Mouse (Mus musculus): ENCODE measurements around the gene Chadl. TPM values are rescaled to one million over a fixed set of nuclear protein-coding genes. Genes with fewer than 3 reads are reported as not detected.
"Not testable (repeated sequence)": the region's sequence is repeated elsewhere in the genome, so short reads cannot be mapped to it uniquely, and the experiment has no call there.

Chadl gene
- 1.5 and 1.7 TPM in 2 replicates for polyA plus RNA-seq (2016; fragmentation: Nextera tagmentation; extraction: Ambion mirVana)

- no peaks in the 10 kb centered on the region for H3K9me3 ChIP-seq
- H3K4me1 ChIP-seq: peaks cover 27% of the 10 kb centered on the region
- WGBS: 53% methylated on average over 7 of the region's 7 CpGs
- H3K36me3 ChIP-seq (replicated peaks): peaks cover 5% of the 10 kb centered on the region
- peaks cover 53% of the 10 kb centered on the region for H3K27me3 ChIP-seq (replicated peaks; ENCODE audit: low read depth, poor library complexity, severe bottlenecking)
- no peak within 1 kb of the TSS for H3K27ac ChIP-seq (replicated peaks)
- no peak for DNase-seq (ENCODE audit: low spot score)
- H3K4me3 ChIP-seq: 0 out of 2 replicates have a peak within 1 kb of the TSS, but pooled peaks have one; percentile 17
Measured at GRCm38 (mm10) chr15:81697175-81697574, at the start of gene Chadl. Chadl (minus strand) TSS chr15:81697287.

GRCm38 (mm10) chr15:81745601-81746114 is 48.6 kb upstream of the Chadl start:
- H3K27me3 ChIP-seq (replicated peaks; ENCODE audit: low read depth, poor library complexity, severe bottlenecking): no peaks in the 10 kb centered on the region
- DNase-seq (ENCODE audit: low spot score): peak; percentile 86
- peak overlapping the region; percentile 86 for H3K4me3 ChIP-seq
- H3K36me3 ChIP-seq (replicated peaks): peaks cover 14% of the 10 kb centered on the region
- H3K9me3 ChIP-seq: no peaks in the 10 kb centered on the region
- peaks cover 29% of the 10 kb centered on the region for H3K4me1 ChIP-seq
- peak overlapping the region; percentile 97 for H3K27ac ChIP-seq (replicated peaks)
- WGBS: 0% methylated on average over 33 of the region's 33 CpGs

GRCm38 (mm10) chr15:81744992-81745600 is 48.0 kb upstream of the Chadl start, which contains the start of the genes Zc3h7b and Rangap1:
Zc3h7b (plus strand) TSS chr15:81745057.
Rangap1 (minus strand) TSS chr15:81745530.
- H3K4me1 ChIP-seq: peaks cover 24% of the 10 kb centered on the region
- H3K9me3 ChIP-seq: no peaks in the 10 kb centered on the region
- peak within 1 kb of the TSS; percentile 86 for H3K4me3 ChIP-seq
- peak; percentile 86 for DNase-seq (ENCODE audit: low spot score)
- no peaks in the 10 kb centered on the region for H3K27me3 ChIP-seq (replicated peaks; ENCODE audit: low read depth, poor library complexity, severe bottlenecking)
- H3K27ac ChIP-seq (replicated peaks): peak within 1 kb of the TSS; percentile 97
- peaks cover 14% of the 10 kb centered on the region for H3K36me3 ChIP-seq (replicated peaks)
- WGBS: under 1% methylated on average over 65 of the region's 65 CpGs

GRCm38 (mm10) chr15:81742368-81742767 is 45.3 kb upstream of the Chadl start:
- not testable (repeated sequence) for H3K27ac ChIP-seq (replicated peaks); DNase-seq (ENCODE audit: low spot score); H3K36me3 ChIP-seq (replicated peaks); H3K27me3 ChIP-seq (replicated peaks; ENCODE audit: low read depth, poor library complexity, severe bottlenecking); H3K4me3 ChIP-seq; H3K9me3 ChIP-seq
- H3K4me1 ChIP-seq: peaks cover 16% of the 10 kb centered on the region
- 40% methylated on average over 2 of the region's 2 CpGs for WGBS

GRCm38 (mm10) chr15:81739924-81740323 is 42.8 kb upstream of the Chadl start:
- H3K36me3 ChIP-seq (replicated peaks): no peaks in the 10 kb centered on the region
- no peak overlapping the region for H3K4me3 ChIP-seq
- 11% methylated on average over 2 of the region's 2 CpGs for WGBS
- peaks cover 5% of the 10 kb centered on the region for H3K4me1 ChIP-seq
- DNase-seq (ENCODE audit: low spot score): no peak
- no peak overlapping the region for H3K27ac ChIP-seq (replicated peaks)
- H3K9me3 ChIP-seq: no peaks in the 10 kb centered on the region
- H3K27me3 ChIP-seq (replicated peaks; ENCODE audit: low read depth, poor library complexity, severe bottlenecking): no peaks in the 10 kb centered on the region

- 82% methylated on average over 3 of the region's 3 CpGs for WGBS
- Histone ChIP-seq H3K27me3 (replicated peaks; ENCODE audit: low read depth, poor library complexity, severe bottlenecking) (no peaks in the 10 kb centered on the region), H3K36me3 (replicated peaks) (no peaks in the 10 kb centered on the region), H3K4me1 (peaks cover 2% of the 10 kb centered on the region), H3K9me3 (no peaks in the 10 kb centered on the region), H3K4me3 (no peak overlapping the region), H3K27ac (replicated peaks) (no peak overlapping the region)
- DNase-seq (ENCODE audit: low spot score): no peak
Measured at GRCm38 (mm10) chr15:81739296-81739695, 42.2 kb upstream of the Chadl start.

GRCm38 (mm10) chr15:81735075-81735474 is 38.0 kb upstream of the Chadl start:
- DNase-seq (ENCODE audit: low spot score): no peak
- WGBS: 59% methylated on average over 3 of the region's 3 CpGs
- Histone ChIP-seq H3K27ac (replicated peaks) (no peak overlapping the region), H3K9me3 (no peaks in the 10 kb centered on the region), H3K36me3 (replicated peaks) (no peaks in the 10 kb centered on the region), H3K4me3 (no peak overlapping the region), H3K4me1 (no peaks in the 10 kb centered on the region), H3K27me3 (replicated peaks; ENCODE audit: low read depth, poor library complexity, severe bottlenecking) (no peaks in the 10 kb centered on the region)

GRCm38 (mm10) chr15:81729792-81730635 is 32.9 kb upstream of the Chadl start:
- H3K36me3 ChIP-seq (replicated peaks): peaks cover 22% of the 10 kb centered on the region
- peak overlapping the region; percentile 100 for H3K4me3 ChIP-seq
- peak; percentile 99 for DNase-seq (ENCODE audit: low spot score)
- 6% methylated on average over 41 of the region's 41 CpGs for WGBS
- H3K27ac ChIP-seq (replicated peaks): peak overlapping the region; percentile 95
- H3K27me3 ChIP-seq (replicated peaks; ENCODE audit: low read depth, poor library complexity, severe bottlenecking): no peaks in the 10 kb centered on the region
- H3K9me3 ChIP-seq: no peaks in the 10 kb centered on the region
- H3K4me1 ChIP-seq: peaks cover 19% of the 10 kb centered on the region

GRCm38 (mm10) chr15:81729241-81729791 is 32.2 kb upstream of the Chadl start:
- under 1% methylated on average over 49 of the region's 49 CpGs for WGBS
- H3K36me3 ChIP-seq (replicated peaks): peaks cover 29% of the 10 kb centered on the region
- no peaks in the 10 kb centered on the region for H3K27me3 ChIP-seq (replicated peaks; ENCODE audit: low read depth, poor library complexity, severe bottlenecking)
- peak overlapping the region; percentile 95 for H3K27ac ChIP-seq (replicated peaks)
- H3K4me3 ChIP-seq: peak overlapping the region; percentile 100
- DNase-seq (ENCODE audit: low spot score): peak; percentile 32
- H3K4me1 ChIP-seq: peaks cover 19% of the 10 kb centered on the region
- no peaks in the 10 kb centered on the region for H3K9me3 ChIP-seq

- 97% methylated on average over 8 of the region's 8 CpGs for WGBS
- H3K27ac ChIP-seq (replicated peaks): no peak overlapping the region
- DNase-seq (ENCODE audit: low spot score): no peak
- no peaks in the 10 kb centered on the region for H3K27me3 ChIP-seq (replicated peaks; ENCODE audit: low read depth, poor library complexity, severe bottlenecking)
- peaks cover 19% of the 10 kb centered on the region for H3K4me1 ChIP-seq
- peaks cover 62% of the 10 kb centered on the region for H3K36me3 ChIP-seq (replicated peaks)
- H3K9me3 ChIP-seq: no peaks in the 10 kb centered on the region
- H3K4me3 ChIP-seq: no peak overlapping the region
Measured at GRCm38 (mm10) chr15:81725965-81726364, 28.9 kb upstream of the Chadl start.

- Histone ChIP-seq H3K9me3 (no peaks in the 10 kb centered on the region), H3K4me3 (no peak overlapping the region), H3K4me1 (peaks cover 15% of the 10 kb centered on the region), H3K27me3 (replicated peaks; ENCODE audit: low read depth, poor library complexity, severe bottlenecking) (no peaks in the 10 kb centered on the region), H3K36me3 (replicated peaks) (peaks cover 85% of the 10 kb centered on the region), H3K27ac (replicated peaks) (no peak overlapping the region)
- no peak for DNase-seq (ENCODE audit: low spot score)
- WGBS: 91% methylated on average over 11 of the region's 11 CpGs
Measured at GRCm38 (mm10) chr15:81723653-81724052, 26.6 kb upstream of the Chadl start.

GRCm38 (mm10) chr15:81722361-81722760 is 25.3 kb upstream of the Chadl start:
- no peaks in the 10 kb centered on the region for H3K27me3 ChIP-seq (replicated peaks; ENCODE audit: low read depth, poor library complexity, severe bottlenecking)
- H3K4me1 ChIP-seq: 0 out of 2 replicates have a peak, but pooled peaks cover 3% of the 10 kb centered on the region
- no peak overlapping the region for H3K27ac ChIP-seq (replicated peaks)
- WGBS: 96% methylated on average over 5 of the region's 5 CpGs
- no peak overlapping the region for H3K4me3 ChIP-seq
- H3K9me3 ChIP-seq: no peaks in the 10 kb centered on the region
- no peak for DNase-seq (ENCODE audit: low spot score)
- peaks cover 95% of the 10 kb centered on the region for H3K36me3 ChIP-seq (replicated peaks)
